Mouse (Mus musculus) heart, embryonic 11.5 days (tissue): ENCODE measurements around the gene Fbxl17. TPM values are rescaled to one million over a fixed set of nuclear protein-coding genes. Genes with fewer than 3 reads are reported as not detected.

Experiments
- ATAC-seq: fragments of 200-750 bp; cut with Nextera tagmentation; replicated peaks from 2 replicates; pipeline ENCODE4 v1.8.0; 2017; ENCODE audit warnings: moderate library complexity; ENCODE audit not compliant: insufficient number of reproducible peaks, low FRiP score, low TSS enrichment
- H3K27ac ChIP-seq: fragments of 300-500 bp; sonication (generic); 2 replicates; pipeline ENCODE4 v1.5.1; 2014; ENCODE audit warnings: mild to moderate bottlenecking, low read depth, low read length
- H3K27me3 ChIP-seq: fragments of 300-500 bp; sonication (generic); 2 replicates; pipeline ENCODE4 v1.6.1; 2014; ENCODE audit warnings: mild to moderate bottlenecking, low read length, mixed read lengths; ENCODE audit not compliant: control insufficient read depth, insufficient read depth
- H3K36me3 ChIP-seq: fragments of 300-500 bp; sonication (generic); 2 replicates; pipeline ENCODE4 v1.6.1; 2014; ENCODE audit warnings: mild to moderate bottlenecking, low read length, moderate library complexity, mixed read lengths; ENCODE audit not compliant: control insufficient read depth, insufficient read depth
- H3K4me1 ChIP-seq: fragments of 300-500 bp; sonication (generic); 2 replicates; pipeline ENCODE4 v1.6.1; 2014; ENCODE audit warnings: low read length; ENCODE audit not compliant: control insufficient read depth, insufficient read depth
- H3K4me2 ChIP-seq: fragments of 300-500 bp; sonication (generic); 2 replicates; pipeline ENCODE4 v1.6.1; 2014; ENCODE audit warnings: mild to moderate bottlenecking, moderate library complexity
- H3K4me3 ChIP-seq: fragments of 300-500 bp; sonication (generic); 2 replicates; pipeline ENCODE4 v1.5.1; 2014; ENCODE audit warnings: low read depth, low read length
- H3K9ac ChIP-seq: fragments of 300-500 bp; sonication (generic); 2 replicates; pipeline ENCODE4 v1.6.1; 2014; ENCODE audit warnings: mild to moderate bottlenecking, low read depth, low read length, moderate library complexity
- H3K9me3 ChIP-seq: fragments of 300-500 bp; sonication (generic); replicated peaks from 2 replicates; pipeline ENCODE4 v1.6.1; 2016; ENCODE audit warnings: low read length; ENCODE audit not compliant: control insufficient read depth
- WGBS: fragments of 180-500 bp; shearing (Covaris S2); extraction: QIAGEN DNeasy Blood & Tissue Kit; methylation state at CpG from one replicate; pipeline ENCODE4 v1.1.7; 2014; ENCODE audit not compliant: insufficient replicate concordance; 5-methylcytosine and 5-hydroxymethylcytosine counted together
- polyA plus RNA-seq: library from polyadenylated mRNA; unstranded; fragments of >200 nt; fragmentation: Nextera tagmentation; extraction: Ambion mirVana; gene quantifications from 2 replicates; pipeline ENCODE4 v1.2.1, GENCODE M21; 2014

The Fbxl17 gene
- polyA plus RNA-seq, 1 experiment from 2014 or later, result 6.4 TPM

DNA sequence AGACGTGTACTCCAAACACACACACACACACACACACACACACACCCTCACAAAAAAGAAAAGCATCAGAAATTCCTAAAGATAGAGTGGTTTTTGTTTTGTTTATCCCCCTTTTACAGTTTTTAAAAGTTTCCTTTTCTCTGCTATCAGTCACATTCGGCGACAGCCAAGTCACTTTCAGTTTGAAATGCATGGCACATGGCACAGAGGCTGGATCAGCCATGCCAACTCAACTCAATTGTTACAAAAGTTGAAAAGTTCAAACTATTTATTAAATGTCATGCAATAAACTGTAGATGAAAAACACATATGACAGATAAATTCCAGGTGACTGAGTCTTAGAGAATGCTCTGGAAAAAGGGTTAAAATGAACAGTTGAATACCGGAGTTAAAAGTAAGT lies 287.8 kb downstream of the Fbxl17 start:
- WGBS, result 84% methylated on average over 4 of the region's 4 CpGs
- H3K4me2 ChIP-seq, result no peak overlapping the region
- ATAC-seq, result no peak

DNA sequence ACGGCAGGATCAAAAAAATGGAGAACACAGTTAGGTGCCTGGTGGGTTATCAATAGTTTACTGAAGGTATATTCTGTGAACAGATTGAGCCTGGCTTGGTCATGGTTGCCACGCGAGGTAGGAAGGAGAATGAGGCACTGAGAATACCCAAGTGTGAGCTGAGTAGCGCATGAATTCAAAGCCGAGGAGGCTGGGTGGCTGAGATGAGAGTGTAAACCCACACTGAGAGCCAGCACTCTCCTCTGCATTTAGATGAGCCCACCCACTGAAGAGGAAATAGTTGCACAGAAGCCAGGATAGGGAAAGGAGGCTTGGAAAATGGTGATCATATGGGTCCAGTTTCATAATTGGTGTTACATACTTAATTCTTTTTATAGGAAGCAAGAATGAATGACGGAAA lies 290.7 kb downstream of the Fbxl17 start:
- H3K9me3 ChIP-seq, result no peaks in the 10 kb centered on the region
- H3K36me3 ChIP-seq, result no peaks in the 10 kb centered on the region
- no peaks in the 10 kb centered on the region for H3K4me1 ChIP-seq
- H3K27me3 ChIP-seq, result no peaks in the 10 kb centered on the region
- H3K4me2 ChIP-seq, result no peak overlapping the region
- no peak overlapping the region for H3K4me3 ChIP-seq
- no peak for ATAC-seq
- 88% methylated on average over 6 of the region's 6 CpGs for WGBS
- no peak overlapping the region for H3K27ac ChIP-seq
- no peak overlapping the region for H3K9ac ChIP-seq

More for the DNA sequence above, 287.8 kb downstream of the Fbxl17 start:
- Histone ChIP-seq H3K27ac (no peak overlapping the region), H3K36me3 (no peaks in the 10 kb centered on the region), H3K4me3 (no peak overlapping the region), H3K9me3 (no peaks in the 10 kb centered on the region), H3K4me1 (no peaks in the 10 kb centered on the region), H3K27me3 (no peaks in the 10 kb centered on the region), H3K9ac (no peak overlapping the region)

DNA sequence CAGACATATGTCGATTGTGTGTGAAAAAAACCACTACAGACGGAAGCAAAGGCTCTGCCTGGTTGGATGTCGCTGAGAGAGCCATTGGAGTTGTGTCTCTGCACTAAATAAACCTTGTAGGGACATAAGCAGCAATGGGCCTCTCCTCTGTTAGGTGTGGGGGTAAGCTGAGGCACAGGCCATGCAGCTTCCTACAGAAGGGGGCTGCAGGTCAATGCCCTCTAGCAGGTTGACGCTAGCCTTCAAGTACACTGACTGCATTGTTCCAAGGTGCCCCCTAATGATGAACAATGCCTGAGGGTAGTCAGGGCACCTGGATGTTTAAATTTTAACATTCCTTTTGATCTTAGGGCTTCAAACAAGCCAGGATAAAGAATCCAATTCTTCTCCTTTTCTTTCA lies 291.5 kb downstream of the Fbxl17 start:
- WGBS, result 82% methylated on average over 4 of the region's 4 CpGs
- Histone ChIP-seq H3K9me3 (no peaks in the 10 kb centered on the region), H3K36me3 (no peaks in the 10 kb centered on the region), H3K9ac (no peak overlapping the region), H3K27me3 (no peaks in the 10 kb centered on the region), H3K27ac (no peak overlapping the region), H3K4me2 (no peak overlapping the region), H3K4me3 (no peak overlapping the region), H3K4me1 (no peaks in the 10 kb centered on the region)
- no peak for ATAC-seq

DNA sequence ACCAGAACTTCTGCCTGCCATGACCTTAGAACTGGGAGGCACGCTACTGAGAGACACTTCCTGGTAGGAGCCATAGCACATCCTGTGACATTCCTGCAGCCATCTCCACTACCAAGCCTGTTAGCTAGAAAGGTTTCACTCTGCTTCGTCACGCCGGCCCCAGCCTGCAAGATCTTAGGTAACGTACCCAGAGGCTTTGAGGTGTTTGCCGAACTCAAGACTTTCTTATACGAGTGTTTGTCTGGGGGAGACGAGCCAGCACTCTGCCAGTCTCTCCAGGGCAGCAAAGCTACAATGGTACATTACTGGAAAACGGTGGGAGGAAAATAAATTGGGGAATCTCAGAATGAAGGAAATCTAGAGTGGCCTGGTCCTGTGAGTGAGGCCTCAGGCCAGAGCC lies 292.1 kb downstream of the Fbxl17 start:
- Histone ChIP-seq H3K27ac (no peak overlapping the region), H3K4me3 (no peak overlapping the region), H3K9ac (no peak overlapping the region), H3K4me1 (no peaks in the 10 kb centered on the region), H3K4me2 (no peak overlapping the region), H3K36me3 (no peaks in the 10 kb centered on the region), H3K27me3 (no peaks in the 10 kb centered on the region), H3K9me3 (no peaks in the 10 kb centered on the region)
- 89% methylated on average over 9 of the region's 9 CpGs for WGBS
- no peak for ATAC-seq

DNA sequence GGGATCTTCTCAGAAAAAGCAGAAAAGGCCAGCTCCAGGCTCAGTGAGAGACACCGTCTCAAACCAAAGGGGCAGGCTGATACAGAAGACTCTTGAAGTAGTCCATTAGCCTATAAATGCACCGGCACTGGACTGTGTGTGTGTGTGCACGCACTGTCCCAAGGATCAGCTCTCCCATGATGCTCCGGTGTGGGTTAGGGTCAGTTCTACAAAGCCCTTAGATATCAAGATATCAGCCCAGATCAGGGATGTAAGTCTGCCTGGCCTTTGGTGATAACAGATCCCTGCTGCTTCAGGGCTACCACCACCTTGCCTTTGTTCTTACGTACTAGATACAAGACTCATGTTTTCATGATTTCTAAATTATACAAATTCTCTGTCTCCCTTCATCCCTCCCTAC lies 294.5 kb downstream of the Fbxl17 start:
- 75% methylated on average over 5 of the region's 5 CpGs for WGBS
- H3K36me3 ChIP-seq, result no peaks in the 10 kb centered on the region
- H3K9ac ChIP-seq, result no peak overlapping the region
- no peak overlapping the region for H3K4me2 ChIP-seq
- ATAC-seq, result no peak
- no peaks in the 10 kb centered on the region for H3K9me3 ChIP-seq
- H3K27me3 ChIP-seq, result no peaks in the 10 kb centered on the region
- H3K4me1 ChIP-seq, result no peaks in the 10 kb centered on the region
- no peak overlapping the region for H3K4me3 ChIP-seq
- H3K27ac ChIP-seq, result no peak overlapping the region

DNA sequence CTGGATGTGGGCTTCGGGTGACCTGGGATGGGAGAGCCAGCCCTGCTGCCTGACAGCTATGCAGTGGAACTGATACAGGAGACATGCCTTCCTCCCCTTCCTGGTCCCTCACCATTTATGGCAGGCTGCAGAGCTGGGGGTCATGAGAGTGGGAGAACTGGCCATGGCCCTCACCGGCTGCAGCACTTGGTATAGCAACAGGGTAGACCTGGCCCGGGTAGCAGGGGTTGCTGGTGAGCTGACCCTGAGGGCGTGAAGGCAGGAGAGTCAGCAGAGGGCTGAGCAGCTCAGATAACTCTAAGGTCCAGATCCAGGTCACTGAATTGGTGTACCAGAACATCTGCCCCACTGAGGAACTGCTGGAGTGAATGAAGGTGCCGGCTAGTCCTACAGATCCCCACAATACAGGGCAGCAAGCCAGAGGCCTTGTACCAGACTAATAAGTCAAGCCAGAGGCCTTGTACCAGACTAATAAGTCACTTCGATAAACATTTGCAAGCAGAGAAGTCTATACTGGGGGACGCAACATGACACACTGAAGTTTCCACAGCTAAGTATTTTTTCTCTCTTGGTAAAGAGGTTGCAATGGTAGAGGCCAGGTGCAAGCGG lies 296.1 kb downstream of the Fbxl17 start:
- Histone ChIP-seq H3K4me2 (no peak overlapping the region), H3K4me1 (no peaks in the 10 kb centered on the region), H3K4me3 (no peak overlapping the region), H3K27me3 (no peaks in the 10 kb centered on the region), H3K36me3 (no peaks in the 10 kb centered on the region), H3K9ac (no peak overlapping the region), H3K9me3 (no peaks in the 10 kb centered on the region), H3K27ac (no peak overlapping the region)
- ATAC-seq, result no peak
- WGBS, result 67% methylated on average over 8 of the region's 8 CpGs

DNA sequence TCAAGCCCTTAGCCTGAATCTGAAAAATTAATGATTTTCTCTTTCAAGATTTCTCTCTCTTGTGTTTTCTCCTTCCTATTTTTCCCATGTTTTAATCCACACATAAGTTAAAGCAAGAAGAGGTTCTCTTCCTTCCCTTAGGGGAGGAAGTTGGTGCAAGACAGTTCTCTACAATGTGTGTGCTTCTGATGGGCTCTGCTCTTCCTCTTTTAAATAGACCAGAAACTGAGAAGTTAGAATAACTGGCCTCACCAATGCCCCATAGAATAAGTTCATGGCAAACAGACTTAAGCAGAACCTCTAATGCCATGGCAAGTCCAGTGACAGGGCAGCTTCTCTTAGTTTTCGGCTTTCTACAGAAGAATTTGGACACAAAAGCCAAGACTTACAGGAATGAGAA lies 301.1 kb downstream of the Fbxl17 start:
- 93% methylated on average over 1 of the region's 1 CpGs for WGBS
- no peak for ATAC-seq
- H3K27me3 ChIP-seq, result no peaks in the 10 kb centered on the region
- no peaks in the 10 kb centered on the region for H3K36me3 ChIP-seq
- H3K4me3 ChIP-seq, result no peak overlapping the region
- H3K9me3 ChIP-seq, result no peaks in the 10 kb centered on the region
- H3K4me2 ChIP-seq, result no peak overlapping the region
- H3K9ac ChIP-seq, result no peak overlapping the region
- H3K4me1 ChIP-seq, result no peaks in the 10 kb centered on the region
- no peak overlapping the region for H3K27ac ChIP-seq

DNA sequence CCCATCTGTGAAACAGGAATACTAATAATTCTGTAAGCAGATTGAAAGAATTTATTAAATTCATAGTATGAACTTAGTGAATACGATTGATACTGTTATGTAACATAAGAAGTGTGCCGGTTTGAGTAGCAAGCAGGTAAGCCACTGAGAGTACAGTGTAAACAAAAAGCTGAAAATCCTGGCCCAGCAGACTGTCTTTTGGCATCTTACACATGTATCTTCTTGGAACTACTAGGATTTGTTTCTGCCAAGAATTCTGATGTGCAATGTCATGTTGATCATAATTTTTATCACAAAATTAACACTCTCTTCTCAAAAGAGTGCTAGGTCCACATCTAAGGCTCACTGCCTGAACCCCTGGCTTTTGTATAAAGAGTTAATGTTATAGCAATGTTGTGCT lies 304.3 kb downstream of the Fbxl17 start:
- Histone ChIP-seq H3K9ac (no peak overlapping the region), H3K4me1 (0 out of 2 replicates have a peak, but pooled peaks cover 3% of the 10 kb centered on the region), H3K4me3 (no peak overlapping the region), H3K27ac (no peak overlapping the region), H3K36me3 (no peaks in the 10 kb centered on the region), H3K9me3 (no peaks in the 10 kb centered on the region), H3K4me2 (no peak overlapping the region), H3K27me3 (no peaks in the 10 kb centered on the region)
- ATAC-seq, result no peak
- 90% methylated on average over 2 of the region's 2 CpGs for WGBS

DNA sequence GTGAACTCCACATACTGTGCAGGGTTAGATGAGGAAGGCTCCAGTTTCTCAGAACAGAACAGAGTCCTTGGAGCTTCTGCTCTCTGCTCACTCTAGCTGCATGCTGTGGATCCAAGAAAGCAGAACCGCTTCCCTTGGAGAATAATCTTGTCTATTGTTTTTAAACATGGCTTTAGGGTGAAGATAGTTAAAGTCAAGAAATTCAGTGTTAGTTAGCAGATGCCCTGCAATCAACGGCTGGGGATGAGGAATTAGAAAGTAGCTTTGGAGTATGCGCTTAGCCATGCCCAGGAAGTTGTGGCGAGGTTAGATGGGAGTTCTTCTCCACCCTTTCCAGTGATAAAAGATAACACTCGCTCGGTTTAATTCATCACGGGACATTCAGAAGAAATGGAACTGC lies 306.6 kb downstream of the Fbxl17 start:
- 38% methylated on average over 7 of the region's 7 CpGs for WGBS
- Histone ChIP-seq H3K9ac (no peak overlapping the region), H3K9me3 (no peaks in the 10 kb centered on the region), H3K4me1 (0 out of 2 replicates have a peak, but pooled peaks cover 3% of the 10 kb centered on the region), H3K27ac (no peak overlapping the region), H3K36me3 (no peaks in the 10 kb centered on the region), H3K4me2 (no peak overlapping the region), H3K4me3 (no peak overlapping the region), H3K27me3 (no peaks in the 10 kb centered on the region)
- ATAC-seq, result no peak
